Mouse (Mus musculus) neural tube, embryonic 13.5 days (tissue): Measurements from ENCODE around the gene Eif5a. TPM values are rescaled to one million over a fixed set of nuclear protein-coding genes. Genes with fewer than 3 reads are reported as not detected.
"Not testable (repeated sequence)": the region's sequence is repeated elsewhere in the genome, so short reads cannot be mapped to it uniquely, and the experiment has no call there.

Experiments
- ATAC-seq: fragments of 200-750 bp; cut with Nextera tagmentation; 2 replicates; pipeline ENCODE4 v1.8.0; 2017; ENCODE audit warnings: low read depth, mild to moderate bottlenecking, moderate TSS enrichment, moderate library complexity
- H3K27ac ChIP-seq: fragments of 300-500 bp; sonication (generic); replicated peaks from 2 replicates; pipeline ENCODE4 v1.5.1; 2015; ENCODE audit warnings: moderate library complexity, mild to moderate bottlenecking, inconsistent platforms
- H3K27me3 ChIP-seq: fragments of 300-500 bp; sonication (generic); 2 replicates; pipeline ENCODE4 v1.6.1; 2015; ENCODE audit warnings: mild to moderate bottlenecking, inconsistent platforms
- H3K36me3 ChIP-seq: fragments of 300-500 bp; sonication (generic); 2 replicates; pipeline ENCODE4 v1.6.1; 2015; ENCODE audit warnings: mild to moderate bottlenecking, inconsistent platforms
- H3K4me1 ChIP-seq: fragments of 300-500 bp; sonication (generic); replicated peaks from 2 replicates; pipeline ENCODE4 v1.6.1; 2015; ENCODE audit warnings: inconsistent platforms
- H3K4me2 ChIP-seq: fragments of 300-500 bp; sonication (generic); 2 replicates; pipeline ENCODE4 v1.6.1; 2015; ENCODE audit warnings: inconsistent platforms, mild to moderate bottlenecking, moderate library complexity
- H3K4me3 ChIP-seq: fragments of 300-500 bp; sonication (generic); 2 replicates; pipeline ENCODE4 v1.5.1; 2015; ENCODE audit warnings: mild to moderate bottlenecking, inconsistent platforms
- H3K9ac ChIP-seq: fragments of 300-500 bp; sonication (generic); 2 replicates; pipeline ENCODE4 v1.6.1; 2015; ENCODE audit warnings: moderate library complexity, mild to moderate bottlenecking, inconsistent platforms
- H3K9me3 ChIP-seq: fragments of 300-500 bp; sonication (generic); 2 replicates; pipeline ENCODE4 v1.6.1; 2016; ENCODE audit warnings: inconsistent platforms
- WGBS: fragments of 180-500 bp; shearing (Covaris S2); methylation state at CpG from one replicate; pipeline ENCODE4 v1.1.7; 2015; 5-methylcytosine and 5-hydroxymethylcytosine counted together
- polyA plus RNA-seq: library from polyadenylated mRNA; unstranded; fragments of >200 nt; fragmentation: Nextera tagmentation; extraction: Ambion mirVana; gene quantifications from 2 replicates; pipeline ENCODE4 v1.2.1, GENCODE M21; 2015

The Eif5a gene
- polyA plus RNA-seq, 1 experiment from 2014 or later = 1,178 TPM

DNA sequence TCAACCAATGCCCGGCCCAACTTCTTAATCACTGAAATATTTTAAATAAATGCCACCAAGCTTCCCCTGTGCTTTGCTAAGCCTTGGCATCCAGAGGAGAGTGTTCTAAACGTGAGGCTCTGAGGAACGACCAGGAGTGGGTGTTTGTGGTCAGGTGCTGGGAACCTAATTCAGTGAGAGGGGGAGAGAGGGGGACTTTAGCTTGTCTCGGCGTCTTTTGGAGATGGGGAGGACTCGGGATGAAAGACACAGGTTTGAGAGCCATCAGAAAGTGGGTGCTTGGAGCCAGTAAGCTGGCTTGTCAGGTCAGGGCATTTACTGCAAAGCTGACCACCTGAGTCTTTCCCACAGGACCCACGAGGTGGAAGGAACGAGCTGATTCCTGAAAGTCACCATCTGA is 10.0 kb upstream of the Eif5a start:
- H3K9me3 ChIP-seq = no peaks in the 10 kb centered on the region
- H3K4me1 ChIP-seq = peaks cover 17% of the 10 kb centered on the region
- H3K36me3 ChIP-seq = no peaks in the 10 kb centered on the region
- peaks cover 19% of the 10 kb centered on the region for H3K27me3 ChIP-seq
- no peak overlapping the region for H3K4me3 ChIP-seq
- H3K9ac ChIP-seq = no peak overlapping the region
- 76% methylated on average over 8 of the region's 8 CpGs for WGBS
- no peak overlapping the region for H3K4me2 ChIP-seq
- no peak for ATAC-seq
- no peak overlapping the region for H3K27ac ChIP-seq

GRCm38 (mm10) chr11:69930967-69931537 is 9.3 kb upstream of the Eif5a start:
- peaks cover 10% of the 10 kb centered on the region for H3K4me1 ChIP-seq
- H3K4me2 ChIP-seq = no peak overlapping the region
- ATAC-seq = no peak
- no peaks in the 10 kb centered on the region for H3K36me3 ChIP-seq
- 73% methylated on average over 3 of the region's 3 CpGs for WGBS
- no peak overlapping the region for H3K27ac ChIP-seq
- no peak overlapping the region for H3K9ac ChIP-seq
- peaks cover 12% of the 10 kb centered on the region for H3K27me3 ChIP-seq
- H3K9me3 ChIP-seq = no peaks in the 10 kb centered on the region
- no peak overlapping the region for H3K4me3 ChIP-seq

DNA sequence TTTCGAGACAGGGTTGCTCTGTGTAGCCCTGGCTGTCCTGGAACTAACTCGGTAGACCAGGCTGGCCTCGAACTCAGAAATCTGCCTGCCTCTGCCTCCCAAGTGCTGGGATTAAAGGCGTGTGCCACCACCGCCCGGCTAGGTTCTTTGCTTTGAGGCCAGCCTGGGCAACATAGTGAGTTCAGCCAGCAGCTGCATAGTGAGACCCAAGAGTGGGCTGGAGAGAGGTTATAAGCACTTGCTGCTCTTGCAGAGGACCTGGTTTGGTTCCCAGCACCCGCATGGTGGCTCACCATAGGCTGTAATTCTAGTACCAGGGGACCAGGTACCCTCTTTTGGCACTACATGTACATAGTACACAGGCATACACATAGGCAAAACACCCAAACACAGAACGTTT is 8.4 kb upstream of the Eif5a start:
- not testable (repeated sequence) for H3K4me1 ChIP-seq, H3K9me3 ChIP-seq, H3K36me3 ChIP-seq, H3K27ac ChIP-seq, ATAC-seq, H3K4me3 ChIP-seq, H3K4me2 ChIP-seq, H3K9ac ChIP-seq, H3K27me3 ChIP-seq
- 86% methylated on average over 8 of the region's 8 CpGs for WGBS

- peaks cover 5% of the 10 kb centered on the region for H3K27me3 ChIP-seq
- WGBS = 87% methylated on average over 4 of the region's 4 CpGs
- no peak for ATAC-seq
Observed at GRCm38 (mm10) chr11:69929712-69930111, 8.0 kb upstream of the Eif5a start.

GRCm38 (mm10) chr11:69927501-69927900 is 5.7 kb upstream of the Eif5a start:
- Histone ChIP-seq H3K27me3 (no peaks in the 10 kb centered on the region; the same call in 1 of the 2 replicates), H3K9me3 (no peaks in the 10 kb centered on the region), H3K4me2 (no peak overlapping the region), H3K27ac (no peak overlapping the region), H3K4me1 (peaks cover 5% of the 10 kb centered on the region), H3K9ac (no peak overlapping the region), H3K4me3 (no peak overlapping the region), H3K36me3 (no peaks in the 10 kb centered on the region)
- WGBS = 96% methylated on average over 2 of the region's 2 CpGs
- ATAC-seq = no peak

More at GRCm38 (mm10) chr11:69929712-69930111, 8.0 kb upstream of the Eif5a start:
- Histone ChIP-seq H3K27ac (no peak overlapping the region), H3K4me1 (peaks cover 3% of the 10 kb centered on the region; the same call in 1 of the 2 replicates), H3K9ac (no peak overlapping the region), H3K4me3 (no peak overlapping the region), H3K4me2 (no peak overlapping the region), H3K9me3 (no peaks in the 10 kb centered on the region), H3K36me3 (no peaks in the 10 kb centered on the region)

DNA sequence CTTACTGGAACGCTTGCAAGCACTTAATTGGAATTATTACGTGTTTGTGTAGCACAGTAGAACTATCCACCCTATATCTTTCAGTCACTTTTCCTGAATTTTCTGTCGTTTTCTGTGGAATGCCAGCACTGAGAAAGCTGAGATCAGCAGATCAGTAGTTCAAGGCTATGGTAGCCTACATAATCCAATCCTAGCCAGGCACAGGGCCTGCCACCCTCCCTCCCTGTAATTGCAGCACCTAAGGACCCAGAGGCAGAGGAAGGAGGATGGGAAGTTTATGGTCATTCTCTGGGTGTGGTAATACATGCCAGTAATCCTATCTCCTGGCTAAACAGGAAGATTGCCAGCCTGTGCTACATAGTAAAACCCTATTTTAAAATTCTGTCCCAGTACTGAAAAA is 1.0 kb upstream of the Eif5a start:
- Histone ChIP-seq H3K27me3 (no peaks in the 10 kb centered on the region), H3K4me1 (peaks cover 32% of the 10 kb centered on the region), H3K9ac (peak overlapping the region; percentile 71; the same call in 1 of the 2 replicates), H3K4me2 (peak overlapping the region; percentile 58), H3K27ac (peak overlapping the region; percentile 92), H3K36me3 (peaks cover 15% of the 10 kb centered on the region), H3K4me3 (0 out of 2 replicates have a peak overlapping the region, but pooled peaks have one; percentile 92), H3K9me3 (no peaks in the 10 kb centered on the region)
- no peak for ATAC-seq
- 77% methylated on average over 3 of the region's 3 CpGs for WGBS

DNA sequence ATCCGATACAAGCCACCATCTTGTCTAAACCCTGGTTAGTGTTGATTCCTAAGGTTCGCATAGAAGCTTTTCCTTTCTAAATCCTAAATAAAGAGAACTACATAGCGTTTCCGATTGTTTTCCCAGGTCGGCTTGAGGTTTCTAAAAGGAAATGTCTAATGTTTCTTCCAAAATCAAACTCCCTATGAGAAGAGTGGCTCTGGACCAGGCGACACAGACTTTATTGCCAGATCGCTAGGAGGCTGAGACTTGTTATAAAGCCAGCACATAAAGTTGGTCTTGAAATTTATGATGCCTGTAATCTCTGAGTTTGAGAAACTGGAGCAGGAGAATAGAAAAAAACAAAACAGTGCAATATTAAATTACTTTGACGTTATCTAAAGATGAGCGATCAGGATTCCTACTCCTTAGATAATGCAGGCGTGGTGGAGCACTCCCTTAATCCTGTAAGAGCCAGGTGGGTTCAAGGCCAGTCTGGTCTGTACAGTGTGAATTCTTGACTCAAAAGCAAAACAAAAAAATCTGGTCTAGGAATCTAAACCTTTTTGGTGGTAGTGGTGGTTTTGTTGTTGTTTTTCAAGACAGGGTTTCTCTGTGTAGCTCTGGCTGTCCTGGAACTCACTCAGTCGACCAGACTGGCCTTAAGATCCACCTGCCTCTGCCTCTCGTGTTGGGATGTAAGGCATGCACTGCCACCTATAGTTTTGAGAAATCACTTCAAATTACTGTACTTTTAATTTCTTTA is 426 bp upstream of the Eif5a start:
- Histone ChIP-seq H3K4me3 (peak overlapping the region; percentile 92), H3K27me3 (no peaks in the 10 kb centered on the region), H3K36me3 (peaks cover 21% of the 10 kb centered on the region), H3K4me2 (peak overlapping the region; percentile 58), H3K27ac (peak overlapping the region; percentile 92), H3K9ac (peak overlapping the region; percentile 71), H3K9me3 (no peaks in the 10 kb centered on the region), H3K4me1 (peaks cover 32% of the 10 kb centered on the region)
- ATAC-seq = no peak
- WGBS = 5% methylated on average over 12 of the region's 12 CpGs

GRCm38 (mm10) chr11:69920266-69921031 is 1.3 kb downstream of the Eif5a start:
- 0% methylated on average over 55 of the region's 65 CpGs for WGBS
- Histone ChIP-seq H3K27ac (peak overlapping the region; percentile 93), H3K36me3 (peaks cover 39% of the 10 kb centered on the region), H3K4me2 (peak overlapping the region; percentile 98), H3K4me1 (peaks cover 41% of the 10 kb centered on the region), H3K27me3 (no peaks in the 10 kb centered on the region), H3K9me3 (no peaks in the 10 kb centered on the region), H3K4me3 (peak overlapping the region; percentile 92), H3K9ac (peak overlapping the region; percentile 91)
- peak; percentile 16 for ATAC-seq

- Histone ChIP-seq H3K9me3 (no peaks in the 10 kb centered on the region), H3K4me1 (peaks cover 48% of the 10 kb centered on the region), H3K27me3 (no peaks in the 10 kb centered on the region), H3K4me3 (peak overlapping the region; percentile 92), H3K27ac (peak overlapping the region; percentile 93), H3K36me3 (peaks cover 45% of the 10 kb centered on the region), H3K9ac (peak overlapping the region; percentile 91), H3K4me2 (peak overlapping the region; percentile 98)
- WGBS = under 1% methylated on average over 17 of the region's 17 CpGs
- ATAC-seq = no peak
Observed at GRCm38 (mm10) chr11:69919661-69920265, 2.0 kb downstream of the Eif5a start.

- Histone ChIP-seq H3K4me1 (peaks cover 54% of the 10 kb centered on the region), H3K9me3 (no peaks in the 10 kb centered on the region), H3K27ac (peak overlapping the region; percentile 93), H3K27me3 (no peaks in the 10 kb centered on the region), H3K36me3 (peaks cover 46% of the 10 kb centered on the region), H3K4me2 (peak overlapping the region; percentile 98), H3K9ac (peak overlapping the region; percentile 91), H3K4me3 (peak overlapping the region; percentile 92)
- ATAC-seq = no peak
- 83% methylated on average over 9 of the region's 9 CpGs for WGBS
Observed at GRCm38 (mm10) chr11:69919053-69919452, 2.7 kb downstream of the Eif5a start.

DNA sequence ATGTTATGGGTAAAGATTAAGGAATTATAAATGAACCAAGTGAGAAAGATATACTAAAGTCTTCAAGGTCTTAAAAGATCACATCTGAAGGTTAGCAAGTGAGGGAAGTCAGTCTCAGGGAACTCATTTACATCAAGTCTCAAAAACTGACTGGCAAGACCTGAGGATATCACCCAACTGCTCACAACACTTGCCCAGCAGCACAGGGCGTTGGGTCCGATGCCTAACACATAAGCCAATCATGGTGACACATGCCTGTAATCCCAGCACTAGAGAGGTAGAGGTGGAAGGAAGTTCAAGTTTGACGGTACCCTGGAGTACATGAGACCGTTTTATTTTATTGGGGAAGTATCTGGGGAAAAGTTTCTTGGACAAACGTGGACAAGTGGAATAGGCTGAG is 3.6 kb downstream of the Eif5a start:
- H3K27ac ChIP-seq = no peak overlapping the region
- no peak overlapping the region for H3K9ac ChIP-seq
- H3K4me2 ChIP-seq = no peak overlapping the region
- no peaks in the 10 kb centered on the region for H3K9me3 ChIP-seq
- H3K4me3 ChIP-seq = 0 out of 2 replicates have a peak overlapping the region, but pooled peaks have one; percentile 0
- H3K4me1 ChIP-seq = peaks cover 59% of the 10 kb centered on the region
- no peaks in the 10 kb centered on the region for H3K27me3 ChIP-seq
- ATAC-seq = no peak
- 92% methylated on average over 5 of the region's 5 CpGs for WGBS
- peaks cover 48% of the 10 kb centered on the region for H3K36me3 ChIP-seq
